Mouse (Mus musculus): ENCODE measurements around the gene Prl3d1. TPM values are rescaled to one million over a fixed set of nuclear protein-coding genes. Genes with fewer than 3 reads are reported as not detected.
"Not testable (repeated sequence)": the region's sequence is repeated elsewhere in the genome, so short reads cannot be mapped to it uniquely, and the experiment has no call there.

Prl3d1 gene
- total RNA-seq (2021), result not detected
- long read RNA-seq, experiment 1, result 0 reads
- long read RNA-seq, experiment 2, result 0 reads

DNA sequence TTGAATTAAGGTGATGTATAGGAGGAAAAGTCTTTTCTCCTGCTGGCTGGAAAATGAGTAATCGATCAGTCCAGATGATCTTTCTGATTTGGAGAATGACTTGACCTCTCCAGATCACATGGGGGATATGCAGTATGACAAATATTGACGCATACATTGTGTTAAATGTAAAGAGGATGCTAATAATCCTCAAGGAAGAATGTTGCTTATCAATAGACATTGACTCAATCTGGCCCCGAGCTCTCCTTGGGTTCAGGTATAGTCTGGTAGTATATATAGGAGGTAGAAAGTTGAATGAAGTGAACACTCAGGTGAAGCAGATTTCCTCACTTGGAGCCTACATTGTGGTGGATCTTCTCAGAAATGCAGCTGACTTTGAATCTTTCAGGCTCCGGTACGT is at the start of gene Prl3d1:
TSS of gene Prl3d1 (plus strand) at position 301 of the 400 bp plus-strand sequence.
- DNase-seq; intact Hi-C loops (cut with DNase I): not testable (repeated sequence)

DNA sequence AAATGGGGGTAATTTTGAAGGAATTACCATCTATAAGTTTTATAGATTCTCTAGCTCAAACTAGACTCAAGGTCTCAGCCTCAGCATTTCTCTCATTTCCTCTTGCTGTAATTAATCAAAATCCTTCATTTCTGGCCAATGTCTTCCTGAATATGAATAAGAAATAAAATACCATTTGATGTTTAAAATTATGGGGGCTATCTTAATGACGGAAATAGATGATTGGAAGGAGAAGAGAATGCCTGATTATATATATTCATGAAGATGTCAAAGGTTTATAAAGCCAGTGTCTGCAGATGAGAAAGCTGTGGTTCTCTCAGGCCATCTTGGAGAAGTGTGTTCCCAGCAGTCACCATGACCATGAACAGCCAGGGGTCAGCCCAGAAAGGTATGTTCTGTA is 36.7 kb upstream of the Prl3d1 start, which contains the start of gene Prl:
TSS of gene Prl (plus strand) at position 301 of the 400 bp plus-strand sequence.
- intact Hi-C loops (cut with DNase I), result no loop called here
- DNase-seq, result no peak

DNA sequence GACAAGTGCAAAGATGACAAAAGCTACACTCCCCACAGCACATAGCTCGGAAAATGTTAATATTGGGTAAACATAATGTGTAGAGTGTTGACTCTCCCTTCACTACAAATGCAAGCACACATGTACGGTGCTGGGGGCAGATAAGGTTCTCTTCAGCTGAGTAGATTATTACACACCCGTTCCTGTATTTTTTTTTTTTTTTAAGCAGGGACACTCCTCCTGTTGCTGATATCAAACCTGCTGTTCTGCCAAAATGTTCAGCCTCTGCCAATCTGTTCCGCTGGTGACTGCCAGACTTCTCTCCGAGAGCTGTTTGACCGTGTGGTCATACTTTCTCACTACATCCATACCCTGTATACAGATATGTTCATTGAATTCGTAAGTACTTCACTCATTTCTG is 34.8 kb upstream of the Prl3d1 start:
- no peak for DNase-seq

DNA sequence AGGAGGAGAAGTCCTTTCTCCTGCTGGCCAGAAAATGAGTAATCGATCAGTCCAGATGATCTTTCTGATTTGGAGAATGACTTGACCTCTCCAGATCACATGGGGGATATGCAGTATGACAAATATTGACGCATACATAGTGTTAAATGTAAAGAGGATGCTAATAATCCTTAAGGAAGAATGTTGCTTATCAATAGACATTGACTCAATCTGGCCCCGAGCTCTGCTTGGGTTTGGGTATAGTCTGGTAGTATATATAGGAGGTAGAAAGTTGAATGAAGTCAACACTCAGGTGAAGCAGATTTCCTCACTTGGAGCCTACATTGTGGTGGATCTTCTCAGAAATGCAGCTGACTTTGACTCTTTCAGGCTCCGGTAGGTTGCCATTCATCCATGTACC is 27.4 kb downstream of the Prl3d1 start, which contains the start of gene Prl3d2:
TSS of gene Prl3d2 (plus strand) at position 301 of the 400 bp plus-strand sequence.
- intact Hi-C loops (cut with DNase I); DNase-seq: not testable (repeated sequence)

More for the DNA sequence above, 34.8 kb upstream of the Prl3d1 start:
- intact Hi-C loops (cut with DNase I), result no loop called here

DNA sequence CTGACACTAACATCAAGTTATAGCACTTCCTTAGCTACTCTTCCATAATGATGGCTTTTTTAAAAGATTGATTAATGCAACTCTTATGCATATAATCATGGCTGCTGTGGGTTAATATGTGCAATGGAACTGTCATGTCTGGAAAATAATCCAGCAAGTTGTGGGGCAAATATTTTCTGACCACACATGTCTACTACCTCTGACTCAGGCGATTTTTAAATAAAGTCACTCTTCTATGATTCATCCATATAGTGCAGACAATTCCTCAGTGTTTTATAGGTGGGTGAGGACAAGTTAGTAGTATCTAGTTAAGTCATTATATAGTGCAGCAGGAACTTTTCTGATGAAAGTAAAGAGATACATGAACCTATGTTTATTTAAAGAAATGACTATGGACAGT is 54.3 kb downstream of the Prl3d1 start:
- intact Hi-C loops (cut with DNase I), result no loop called here
- no peak for DNase-seq

Other genes with a start within 250 kb of the Prl3d1 start
- gene Prl, start 36.6 kb upstream of the Prl3d1 start, total RNA-seq (2021), result not detected
- not detected for gene Prl3d2, start 27.5 kb downstream of the Prl3d1 start, total RNA-seq (2021)
- not detected for gene Prl3d3, start 62.6 kb downstream of the Prl3d1 start, total RNA-seq (2021)
- not detected for gene Prl3c1, start 102.5 kb downstream of the Prl3d1 start, total RNA-seq (2021)
- not detected for gene Prl3b1, start 147.7 kb downstream of the Prl3d1 start, total RNA-seq (2021)
- gene Prl3a1, start 165.2 kb downstream of the Prl3d1 start, total RNA-seq (2021), result not detected
- not detected for gene Prl6a1, start 218.4 kb downstream of the Prl3d1 start, total RNA-seq (2021)

Data from gastrocnemius, postnatal 36 days (tissue).